Mouse (Mus musculus) cerebellum, adult (tissue): ENCODE measurements around the gene Sipa1l3.

ENCODE experiments used
- ATAC-seq: cut with Nextera tagmentation; 2 replicates; pipeline ENCODE4 v1.9.2; 2017; ENCODE audit warnings: mild to moderate bottlenecking, moderate library complexity, mixed read lengths; ENCODE audit not compliant: insufficient number of reproducible peaks, low FRiP score, low TSS enrichment

Gene Sipa1l3

GRCm38 (mm10) chr7:29271687-29272465 is 246.6 kb downstream of the Sipa1l3 start:
- ATAC-seq, result no peak

GRCm38 (mm10) chr7:29270445-29270844 is 248.0 kb downstream of the Sipa1l3 start:
- ATAC-seq, result no peak
